Mouse (Mus musculus) heart, adult 2 months (tissue): ENCODE results near the gene Cmip.

Experiments
- CTCF ChIP-seq: fragments of 200-600 bp; IDR thresholded peaks from 2 replicates; pipeline ENCODE4 v1.8.1; 2022; ENCODE audit warnings: antibody characterized with exemption, mild to moderate bottlenecking, moderate library complexity
- EP300 ChIP-seq: fragments of 200-500 bp; IDR thresholded peaks from 2 replicates; pipeline ENCODE4 v1.6.1; 2011; ENCODE audit warnings: low read depth, low read length, control low read depth; ENCODE audit not compliant: insufficient read depth
- POLR2A ChIP-seq: fragments of 200-500 bp; IDR thresholded peaks from 2 replicates; pipeline ENCODE4 v1.6.1; 2011; ENCODE audit warnings: mild to moderate bottlenecking, low read depth, low read length, control low read depth; ENCODE audit not compliant: insufficient read depth

- TF ChIP-seq POLR2A: no peak
- no peak for TF ChIP-seq EP300
- no peak for TF ChIP-seq CTCF
These were observed 180.8 kb downstream of the Cmip start for GRCm38 (mm10) chr8:117437616-117438015.
